20 mouse cellular contexts compared by ENCODE assay signal in genomic region chr5:144114970-144115627, GRCm38 (mm10). TPM values are rescaled to one million over a fixed set of nuclear protein-coding genes. Genes with fewer than 3 reads are reported as not detected.
DNase-seq lines count a peak whose midpoint lies in the region; ATAC-seq and TF ChIP-seq lines count a peak whose summit lies in the region.
"Had no signal": no experiment of that assay in that cellular context is flagged by ENCODE, and none has a peak within 500 bp of the region (broad histone marks: within the 10 kb centered on the region; RNA-seq: fewer than 3 reads in every experiment).

No protein-coding gene starts in this region.

- H3K27me3 ChIP-seq in forebrain, embryonic 16.5 days (replicated peaks; ENCODE audit: control insufficient read depth, insufficient read depth, low read length) = no peaks in the 10 kb centered on the region
- no peaks in the 10 kb centered on the region for H3K27me3 ChIP-seq in forebrain, embryonic 13.5 days
- H3K27me3 ChIP-seq in heart, postnatal 0 days (ENCODE audit: control insufficient read depth, insufficient read depth, low read length) = no peaks in the 10 kb centered on the region
- H3K27me3 ChIP-seq: CH12.LX; embryonic facial prominence, embryonic 13.5 days; forebrain, embryonic 12.5 days; limb, embryonic 13.5 days had no signal

- no peak for TF ChIP-seq CTCF in heart, postnatal 0 days (IDR thresholded peaks at IDR 0.05; ENCODE audit: low read depth)

- ATAC-seq in forebrain, embryonic 16.5 days = no peak
- ATAC-seq in forebrain, embryonic 13.5 days = no peak
- no peak for ATAC-seq in heart, postnatal 0 days (ENCODE audit: insufficient read depth, low read depth)
- peak; percentile 91 for ATAC-seq in granulocyte monocyte progenitor cell, adult 5-6 weeks (replicated peaks; ENCODE audit: poor library complexity, severe bottlenecking)
- ATAC-seq in megakaryocyte, adult 5-6 weeks (ENCODE audit: poor library complexity, severe bottlenecking) = peak; percentile 84
- ATAC-seq: activated CD4-positive, CD25-positive, alpha-beta regulatory T cell, adult 4 months had no signal

- H3K27ac ChIP-seq in forebrain, embryonic 16.5 days (ENCODE audit: low read length) = 0 out of 2 replicates have a peak overlapping the region, but pooled peaks have one; percentile 23
- no peak overlapping the region for H3K27ac ChIP-seq in forebrain, embryonic 13.5 days
- H3K27ac ChIP-seq in heart, postnatal 0 days (ENCODE audit: low read depth) = peak overlapping the region; percentile 32
- H3K27ac ChIP-seq: embryonic facial prominence, embryonic 13.5 days; forebrain, embryonic 12.5 days; left cerebral cortex, adult 2 months; limb, embryonic 13.5 days had no signal

- H3K9me3 ChIP-seq in forebrain, embryonic 16.5 days (ENCODE audit: control insufficient read depth, low read length) = no peaks in the 10 kb centered on the region
- no peaks in the 10 kb centered on the region for H3K9me3 ChIP-seq in forebrain, embryonic 13.5 days (replicated peaks)
- H3K9me3 ChIP-seq in heart, postnatal 0 days (replicated peaks; ENCODE audit: control insufficient read depth, low read length) = no peaks in the 10 kb centered on the region
- H3K9me3 ChIP-seq: embryonic facial prominence, embryonic 13.5 days; forebrain, embryonic 12.5 days; limb, embryonic 13.5 days had no signal

- H3K36me3 ChIP-seq in forebrain, embryonic 16.5 days (ENCODE audit: control insufficient read depth, insufficient read depth) = no peaks in the 10 kb centered on the region
- no peaks in the 10 kb centered on the region for H3K36me3 ChIP-seq in forebrain, embryonic 13.5 days (ENCODE audit: poor library complexity, severe bottlenecking)
- no peaks in the 10 kb centered on the region for H3K36me3 ChIP-seq in heart, postnatal 0 days (replicated peaks; ENCODE audit: control insufficient read depth, insufficient read depth, low read length)
- H3K36me3 ChIP-seq: embryonic facial prominence, embryonic 13.5 days; forebrain, embryonic 12.5 days; limb, embryonic 13.5 days had no signal

- 77% methylated on average over 5 of the region's 5 CpGs for WGBS in forebrain, embryonic 16.5 days
- 83% methylated on average over 5 of the region's 5 CpGs for WGBS in forebrain, embryonic 13.5 days
- WGBS in heart, postnatal 0 days = 26% methylated on average over 5 of the region's 5 CpGs

- DNase-seq in heart, postnatal 0 days (ENCODE audit: low spot score) = peak; percentile 31
- no peak for DNase-seq in heart, postnatal 25 days (ENCODE audit: low spot score)
- no peak for DNase-seq in right cerebral cortex, postnatal 10 days (ENCODE audit: low spot score in 2 of 2)
- no peak for DNase-seq in left cerebral cortex, adult 18-20 months (ENCODE audit: low spot score in 2 of 2)
- DNase-seq: cerebellum, adult 11-12 months; kidney, adult 8-10 months; kidney, postnatal 4 days; lung, postnatal 4 days; midbrain, embryonic 14.5 days; thymus, adult 18-20 months had no signal

- TF ChIP-seq EP300 in heart, postnatal 0 days (IDR thresholded peaks at IDR 0.05; ENCODE audit: low read depth) = no peak

- no peak overlapping the region for H3K4me2 ChIP-seq in forebrain, embryonic 16.5 days (ENCODE audit: low read length)
- no peak overlapping the region for H3K4me2 ChIP-seq in forebrain, embryonic 13.5 days
- H3K4me2 ChIP-seq in heart, postnatal 0 days (ENCODE audit: low read depth, low read length) = 0 out of 2 replicates have a peak overlapping the region, but pooled peaks have one; percentile 2
- H3K4me2 ChIP-seq: embryonic facial prominence, embryonic 13.5 days; forebrain, embryonic 12.5 days; limb, embryonic 13.5 days had no signal

- H3K9ac ChIP-seq in forebrain, embryonic 16.5 days (replicated peaks; ENCODE audit: low read depth, low read length) = no peak overlapping the region
- no peak overlapping the region for H3K9ac ChIP-seq in forebrain, embryonic 13.5 days
- H3K9ac ChIP-seq in heart, postnatal 0 days (replicated peaks; ENCODE audit: low read depth, low read length) = no peak overlapping the region; the same call in 1 of the 2 replicates
- H3K9ac ChIP-seq: embryonic facial prominence, embryonic 13.5 days; forebrain, embryonic 12.5 days; limb, embryonic 13.5 days had no signal

- intact Hi-C loops in heart, postnatal 25 days (cut with DNase I) = no loop called here

- peaks cover 7% of the 10 kb centered on the region for H3K4me1 ChIP-seq in forebrain, embryonic 16.5 days (replicated peaks; ENCODE audit: control insufficient read depth, insufficient read depth, low read length)
- H3K4me1 ChIP-seq in forebrain, embryonic 13.5 days = peaks cover 11% of the 10 kb centered on the region
- H3K4me1 ChIP-seq in heart, postnatal 0 days (ENCODE audit: control insufficient read depth, insufficient read depth) = peaks cover 12% of the 10 kb centered on the region
- H3K4me1 ChIP-seq: limb, embryonic 13.5 days had no signal

- no peak overlapping the region for H3K4me3 ChIP-seq in forebrain, embryonic 16.5 days (replicated peaks; ENCODE audit: low read length)
- no peak overlapping the region for H3K4me3 ChIP-seq in forebrain, embryonic 13.5 days
- H3K4me3 ChIP-seq in heart, postnatal 0 days (ENCODE audit: low read depth, low read length) = no peak overlapping the region
- H3K4me3 ChIP-seq: embryonic facial prominence, embryonic 13.5 days; forebrain, embryonic 12.5 days; left cerebral cortex, adult 2 months; limb, embryonic 13.5 days had no signal

RNA-seq across cellular contexts. Expression of gene Lmtk2, which starts 14.9 kb away (rescaled TPM):
- polyA plus RNA-seq in forebrain, embryonic 16.5 days (2015; fragmentation: Nextera tagmentation; extraction: Ambion mirVana) = 9.4 TPM in 2 replicates
- polyA plus RNA-seq in forebrain, embryonic 13.5 days (2015; fragmentation: Nextera tagmentation; extraction: Ambion mirVana) = 6.3 and 6.9 TPM in 2 replicates
- total RNA-seq in heart, postnatal 0 days (2014; rRNA removed; ENCODE audit: low replicate concordance) = 19.5 and 23.2 TPM in 2 replicates
- polyA plus RNA-seq in heart, postnatal 0 days (2015; fragmentation: Nextera tagmentation; extraction: Ambion mirVana) = 2.2 and 2.5 TPM in 2 replicates
- 10 to 100 TPM; 23.7 to 25.8 TPM for total RNA-seq in heart, postnatal 25 days (2021)
- 7.2 and 7.3 TPM in 2 replicates for total RNA-seq in granulocyte monocyte progenitor cell, adult 5-6 weeks (2014; fragmentation: Nextera tagmentation)
- 6.5 and 7.2 TPM in 2 replicates for total RNA-seq in granulocyte monocyte progenitor cell, adult 5-6 weeks (2017)
- 13.4 and 15.3 TPM in 2 replicates for total RNA-seq in megakaryocyte, adult 5-6 weeks (2015)
- total RNA-seq in megakaryocyte, adult 5-6 weeks (2017) = 11.8 and 16.6 TPM in 2 replicates
- 100 to 1,000 TPM; 150 to 165 TPM for total RNA-seq in left cerebral cortex, adult 18-20 months (2021)

Comparison
In these comparisons a context has a peak if more than half of its experiments do, and no peak if none do; other contexts are left out.
1. ATAC-seq: peak in granulocyte monocyte progenitor cell, adult 5-6 weeks (single experiment) and megakaryocyte, adult 5-6 weeks (single experiment); none in forebrain, embryonic 16.5 days (single experiment), forebrain, embryonic 13.5 days (single experiment) and heart, postnatal 0 days (single experiment).